In genomic region chr1:158408124-158408523, GRCm38 (mm10) we compare ENCODE assay signal across 13 mouse cellular contexts. TPM values are rescaled to one million over a fixed set of nuclear protein-coding genes. Genes with fewer than 3 reads are reported as not detected.
A peak's percentile ranks its signal among the peaks of the same experiment; 100 is the strongest.
DNase-seq lines count a peak whose midpoint lies in the region; ATAC-seq and TF ChIP-seq lines count a peak whose summit lies in the region.
"Had no signal": no experiment of that assay in that cellular context is flagged by ENCODE, and none has a peak within 500 bp of the region (broad histone marks: within the 10 kb centered on the region; RNA-seq: fewer than 3 reads in every experiment).

No protein-coding gene starts in this region.

- no peaks in the 10 kb centered on the region for H3K36me3 ChIP-seq in limb, embryonic 14.5 days (ENCODE audit: control insufficient read depth, insufficient read depth, low read length)
- no peaks in the 10 kb centered on the region for H3K36me3 ChIP-seq in limb, embryonic 10.5 days
- no peaks in the 10 kb centered on the region for H3K36me3 ChIP-seq in hindbrain, embryonic 15.5 days
- H3K36me3 ChIP-seq: G1E had no signal

- H3K4me2 ChIP-seq in limb, embryonic 14.5 days (replicated peaks; ENCODE audit: low read depth, low read length, severe bottlenecking), result no peak overlapping the region
- no peak overlapping the region for H3K4me2 ChIP-seq in hindbrain, embryonic 15.5 days

- H3K9ac ChIP-seq in limb, embryonic 14.5 days (ENCODE audit: low read depth, low read length, severe bottlenecking), result no peak overlapping the region
- no peak overlapping the region for H3K9ac ChIP-seq in hindbrain, embryonic 15.5 days
- H3K9ac ChIP-seq: liver, embryonic 14.5 days had no signal

- TF ChIP-seq CTCF in olfactory bulb, adult 2 months (IDR thresholded peaks at IDR 0.05; ENCODE audit: insufficient read depth, low read depth, low read length), result no peak

- peak; percentile 44 for DNase-seq in limb, embryonic 14.5 days (ENCODE audit: low spot score)
- no peak for DNase-seq in limb, embryonic 10.5 days (ENCODE audit: low spot score)
- peak; percentile 79 for DNase-seq in embryo, embryonic 11 days
- DNase-seq in heart, postnatal 36 days, result no peak
- no peak for DNase-seq in heart, adult 18-20 months
- DNase-seq: gastrocnemius, postnatal 36 days; heart, postnatal 4 days; kidney, postnatal 4 days; thymus, postnatal 25 days had no signal

- TF ChIP-seq POLR2A in limb, embryonic 14.5 days (IDR thresholded peaks at IDR 0.05; ENCODE audit: borderline replicate concordance, extremely low read depth, insufficient read depth, insufficient read length), result no peak
- no peak for TF ChIP-seq POLR2A in olfactory bulb, adult 2 months (IDR thresholded peaks at IDR 0.05; ENCODE audit: insufficient read depth, low read depth, low read length)

- intact Hi-C loops in heart, postnatal 36 days (cut with DNase I), result no loop called here

- H3K27me3 ChIP-seq in limb, embryonic 14.5 days (ENCODE audit: control insufficient read depth, insufficient read depth, low read length), result no peaks in the 10 kb centered on the region
- no peaks in the 10 kb centered on the region for H3K27me3 ChIP-seq in limb, embryonic 10.5 days (ENCODE audit: low read depth, poor library complexity, severe bottlenecking)
- no peaks in the 10 kb centered on the region for H3K27me3 ChIP-seq in hindbrain, embryonic 15.5 days

- no peak overlapping the region for H3K4me3 ChIP-seq in limb, embryonic 14.5 days (replicated peaks; ENCODE audit: low read length)
- H3K4me3 ChIP-seq in limb, embryonic 10.5 days, result no peak overlapping the region
- no peak overlapping the region for H3K4me3 ChIP-seq in hindbrain, embryonic 15.5 days
- no peak overlapping the region for H3K4me3 ChIP-seq in olfactory bulb, adult 2 months (ENCODE audit: insufficient read depth, low read depth, low read length)

- no peak for ATAC-seq in limb, embryonic 14.5 days (ENCODE audit: low FRiP score, low read depth)
- peak; percentile 73; the same call in 1 of the 2 replicates for ATAC-seq in hindbrain, embryonic 15.5 days (ENCODE audit: low FRiP score, low read depth)

- WGBS in limb, embryonic 14.5 days, result 72% methylated on average over 2 of the region's 2 CpGs
- WGBS in limb, embryonic 10.5 days, result 83% methylated on average over 2 of the region's 2 CpGs
- WGBS in hindbrain, embryonic 15.5 days, result 51% methylated on average over 2 of the region's 2 CpGs
- WGBS in olfactory bulb, adult 2 months, result 26% methylated on average over 2 of the region's 2 CpGs

- no peaks in the 10 kb centered on the region for H3K4me1 ChIP-seq in limb, embryonic 14.5 days (ENCODE audit: control insufficient read depth, insufficient read depth, low read length)
- 0 out of 2 replicates have a peak, but pooled peaks cover 4% of the 10 kb centered on the region for H3K4me1 ChIP-seq in limb, embryonic 10.5 days
- peaks cover 45% of the 10 kb centered on the region for H3K4me1 ChIP-seq in hindbrain, embryonic 15.5 days (replicated peaks)
- peaks cover 13% of the 10 kb centered on the region for H3K4me1 ChIP-seq in olfactory bulb, adult 2 months (ENCODE audit: control insufficient read depth, insufficient read depth, low read length)

- H3K9me3 ChIP-seq in limb, embryonic 14.5 days (ENCODE audit: control insufficient read depth, low read length), result no peaks in the 10 kb centered on the region
- H3K9me3 ChIP-seq in limb, embryonic 10.5 days (replicated peaks), result no peaks in the 10 kb centered on the region
- no peaks in the 10 kb centered on the region for H3K9me3 ChIP-seq in hindbrain, embryonic 15.5 days

- no peak overlapping the region for H3K27ac ChIP-seq in limb, embryonic 14.5 days (replicated peaks; ENCODE audit: low read depth, low read length)
- H3K27ac ChIP-seq in limb, embryonic 10.5 days, result no peak overlapping the region
- H3K27ac ChIP-seq in hindbrain, embryonic 15.5 days (replicated peaks), result peak overlapping the region; percentile 44; the same call in 1 of the 2 replicates
- H3K27ac ChIP-seq in olfactory bulb, adult 2 months (ENCODE audit: insufficient read depth, low read depth, low read length), result 0 out of 2 replicates have a peak overlapping the region, but pooled peaks have one; percentile 59
- H3K27ac ChIP-seq: liver, embryonic 14.5 days had no signal

RNA-seq across cellular contexts. Expression of gene Astn1, which starts 46.1 kb away (rescaled TPM):
- polyA plus RNA-seq in limb, embryonic 14.5 days (2012; rRNA removed), result 3.1 and 3.8 TPM in 2 replicates
- polyA plus RNA-seq in limb, embryonic 14.5 days (2014; fragmentation: Nextera tagmentation; extraction: Ambion mirVana), result 3.1 and 4.0 TPM in 2 replicates
- 1.4 and 2.8 TPM in 2 replicates for polyA plus RNA-seq in limb, embryonic 10.5 days (2016; fragmentation: Nextera tagmentation; extraction: Ambion mirVana)
- 38.1 and 40.8 TPM in 2 replicates for polyA plus RNA-seq in hindbrain, embryonic 15.5 days (2015; fragmentation: Nextera tagmentation; extraction: Ambion mirVana)
- polyA plus RNA-seq in olfactory bulb, adult 2 months (2012; ENCODE audit: insufficient read depth, insufficient read length, low replicate concordance, missing spikeins), result 178 and 202 TPM in 2 replicates
- total RNA-seq in heart, postnatal 36 days (2021), result 1 to 10 TPM in 1 of 2 experiments, under 1 TPM in 1; 0.69 to 1.1 TPM
- total RNA-seq in heart, adult 18-20 months (2021), result 1 to 10 TPM in 1 of 2 experiments, under 1 TPM in 1; 0.46 to 1.1 TPM

RNA-seq across cellular contexts. Expression of gene Brinp2, which starts 52.0 kb away (rescaled TPM):
- polyA plus RNA-seq in limb, embryonic 14.5 days (2012; rRNA removed), result 0.37 and 0.39 TPM in 2 replicates
- polyA plus RNA-seq in limb, embryonic 14.5 days (2014; fragmentation: Nextera tagmentation; extraction: Ambion mirVana), result 0.26 and 0.39 TPM in 2 replicates
- 0.04 and 0.10 TPM in 2 replicates for polyA plus RNA-seq in limb, embryonic 10.5 days (2016; fragmentation: Nextera tagmentation; extraction: Ambion mirVana)
- 26.6 and 29.5 TPM in 2 replicates for polyA plus RNA-seq in hindbrain, embryonic 15.5 days (2015; fragmentation: Nextera tagmentation; extraction: Ambion mirVana)
- polyA plus RNA-seq in olfactory bulb, adult 2 months (2012; ENCODE audit: insufficient read depth, insufficient read length, low replicate concordance, missing spikeins), result not detected in 2 replicates
- total RNA-seq in heart, postnatal 36 days (2021), result under 1 TPM in 1 of 2 experiments, not detected in 1; 0.22 TPM
- total RNA-seq in heart, adult 18-20 months (2021), result under 1 TPM; 0.18 to 0.22 TPM
- polyA plus RNA-seq: G1E; liver, embryonic 14.5 days had no signal

Comparison
In these comparisons a context has a peak if more than half of its experiments do, and no peak if none do; other contexts are left out.
1. DNase-seq: peak in limb, embryonic 14.5 days (single experiment) and embryo, embryonic 11 days (single experiment); none in limb, embryonic 10.5 days (single experiment), heart, postnatal 36 days (0 of 2) and heart, adult 18-20 months (0 of 2).
2. H3K27ac ChIP-seq: peak in hindbrain, embryonic 15.5 days (single experiment) and olfactory bulb, adult 2 months (single experiment); none in limb, embryonic 14.5 days (single experiment) and limb, embryonic 10.5 days (single experiment).